In genomic region chr10:62590200-62590599, GRCm38 (mm10) we compare ENCODE assay signal across 8 mouse cellular contexts. TPM values are rescaled to one million over a fixed set of nuclear protein-coding genes. Genes with fewer than 3 reads are reported as not detected.
DNase-seq lines count a peak whose midpoint lies in the region; ATAC-seq lines count a peak whose summit lies in the region.

No protein-coding gene starts in this region.

- no peaks in the 10 kb centered on the region for H3K27me3 ChIP-seq in kidney, embryonic 15.5 days
- no peaks in the 10 kb centered on the region for H3K27me3 ChIP-seq in intestine, embryonic 15.5 days (replicated peaks)
- no peaks in the 10 kb centered on the region for H3K27me3 ChIP-seq in midbrain, embryonic 12.5 days

- no peaks in the 10 kb centered on the region for H3K9me3 ChIP-seq in kidney, embryonic 15.5 days (replicated peaks)
- H3K9me3 ChIP-seq in intestine, embryonic 15.5 days, result no peaks in the 10 kb centered on the region
- no peaks in the 10 kb centered on the region for H3K9me3 ChIP-seq in midbrain, embryonic 12.5 days

- intact Hi-C loops in left cerebral cortex, postnatal 14 days (cut with DNase I), result no loop called here

- ATAC-seq in kidney, embryonic 15.5 days (replicated peaks; ENCODE audit: low FRiP score), result no peak
- peak; percentile 71 for ATAC-seq in intestine, embryonic 15.5 days
- peak; percentile 79 for ATAC-seq in midbrain, embryonic 12.5 days (ENCODE audit: low FRiP score, low read depth)

- no peaks in the 10 kb centered on the region for H3K4me1 ChIP-seq in kidney, embryonic 15.5 days
- H3K4me1 ChIP-seq in intestine, embryonic 15.5 days (replicated peaks), result no peaks in the 10 kb centered on the region
- no peaks in the 10 kb centered on the region for H3K4me1 ChIP-seq in midbrain, embryonic 12.5 days

- peak; percentile 78 for DNase-seq in kidney, adult 11 months
- DNase-seq in cerebellum, postnatal 4 days (ENCODE audit: low spot score in 2 of 2), result peak; percentile 69 to 85
- peak; percentile 90 for DNase-seq in gastrocnemius, adult 18-20 months (ENCODE audit: low spot score)
- peak; percentile 95 to 98 for DNase-seq in left cerebral cortex, postnatal 14 days (ENCODE audit: low spot score in 2 of 2)
- DNase-seq in skeletal muscle tissue, adult 2 months (ENCODE audit: low read depth, low spot score), result peak; percentile 67

- no peak overlapping the region for H3K9ac ChIP-seq in kidney, embryonic 15.5 days
- no peak overlapping the region for H3K9ac ChIP-seq in intestine, embryonic 15.5 days
- H3K9ac ChIP-seq in midbrain, embryonic 12.5 days (replicated peaks), result no peak overlapping the region

- peaks cover 99% of the 10 kb centered on the region for H3K36me3 ChIP-seq in kidney, embryonic 15.5 days
- H3K36me3 ChIP-seq in intestine, embryonic 15.5 days, result peaks cover 57% of the 10 kb centered on the region
- peaks cover 94% of the 10 kb centered on the region for H3K36me3 ChIP-seq in midbrain, embryonic 12.5 days

- no peak overlapping the region for H3K4me3 ChIP-seq in kidney, embryonic 15.5 days (replicated peaks)
- H3K4me3 ChIP-seq in intestine, embryonic 15.5 days (replicated peaks), result no peak overlapping the region
- H3K4me3 ChIP-seq in midbrain, embryonic 12.5 days, result no peak overlapping the region

- WGBS in kidney, embryonic 15.5 days, result 42% methylated on average over 6 of the region's 6 CpGs
- WGBS in intestine, embryonic 15.5 days, result 41% methylated on average over 6 of the region's 6 CpGs
- WGBS in midbrain, embryonic 12.5 days, result 41% methylated on average over 6 of the region's 6 CpGs

- no peak overlapping the region for H3K27ac ChIP-seq in kidney, embryonic 15.5 days
- H3K27ac ChIP-seq in intestine, embryonic 15.5 days, result no peak overlapping the region
- no peak overlapping the region for H3K27ac ChIP-seq in midbrain, embryonic 12.5 days (replicated peaks)

- H3K4me2 ChIP-seq in kidney, embryonic 15.5 days, result no peak overlapping the region
- H3K4me2 ChIP-seq in intestine, embryonic 15.5 days (replicated peaks), result no peak overlapping the region
- H3K4me2 ChIP-seq in midbrain, embryonic 12.5 days (replicated peaks), result no peak overlapping the region

RNA-seq across cellular contexts. Expression of gene Ddx21, which starts 11.9 kb away (rescaled TPM):
- polyA plus RNA-seq in kidney, embryonic 15.5 days (2015; fragmentation: Nextera tagmentation; extraction: Ambion mirVana), result 24.2 and 24.6 TPM in 2 replicates
- 10 to 100 TPM; 30.0 to 33.8 TPM for total RNA-seq in gastrocnemius, adult 18-20 months (2021)
- 21.6 and 22.1 TPM in 2 replicates for polyA plus RNA-seq in intestine, embryonic 15.5 days (2015; fragmentation: Nextera tagmentation; extraction: Ambion mirVana)
- total RNA-seq in left cerebral cortex, postnatal 14 days (2021), result 10 to 100 TPM; 23.6 to 24.0 TPM
- polyA plus RNA-seq in midbrain, embryonic 12.5 days (2016; fragmentation: Nextera tagmentation; extraction: Ambion mirVana), result 27.4 and 29.2 TPM in 2 replicates

RNA-seq across cellular contexts. Expression of gene Kif1bp, which starts 11.9 kb away (rescaled TPM):
- 34.0 and 35.2 TPM in 2 replicates for polyA plus RNA-seq in kidney, embryonic 15.5 days (2015; fragmentation: Nextera tagmentation; extraction: Ambion mirVana)
- 10 to 100 TPM; 29.0 to 30.4 TPM for total RNA-seq in gastrocnemius, adult 18-20 months (2021)
- polyA plus RNA-seq in intestine, embryonic 15.5 days (2015; fragmentation: Nextera tagmentation; extraction: Ambion mirVana), result 29.7 and 30.2 TPM in 2 replicates
- 100 to 1,000 TPM; 167 to 172 TPM for total RNA-seq in left cerebral cortex, postnatal 14 days (2021)
- polyA plus RNA-seq in midbrain, embryonic 12.5 days (2016; fragmentation: Nextera tagmentation; extraction: Ambion mirVana), result 66.3 and 73.1 TPM in 2 replicates
